Mouse (Mus musculus): ENCODE results near the gene Acsbg2.

Acsbg2 gene

DNA sequence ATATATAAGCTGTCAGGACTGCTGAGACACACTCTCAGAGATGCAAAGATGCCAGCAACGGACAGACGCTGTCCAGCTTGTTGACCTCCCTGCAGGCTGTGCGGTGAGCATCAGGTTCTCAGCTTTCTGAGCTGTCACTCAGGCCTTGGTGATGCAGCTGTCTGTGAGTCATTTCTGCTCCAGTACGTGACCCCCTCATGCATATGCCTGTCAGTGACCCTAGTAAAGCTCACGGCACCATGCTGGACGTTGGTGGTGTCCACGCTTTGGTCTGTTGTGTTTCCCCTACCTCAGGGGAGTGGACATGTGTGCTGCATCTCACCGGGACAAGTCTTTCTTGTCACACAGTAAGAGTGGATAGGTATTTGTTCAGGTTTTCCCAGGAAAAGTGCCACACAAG is 2.5 kb downstream of the Acsbg2 start:
- DNase-seq (ENCODE audit: low spot score in 2 of 2): no peak

DNA sequence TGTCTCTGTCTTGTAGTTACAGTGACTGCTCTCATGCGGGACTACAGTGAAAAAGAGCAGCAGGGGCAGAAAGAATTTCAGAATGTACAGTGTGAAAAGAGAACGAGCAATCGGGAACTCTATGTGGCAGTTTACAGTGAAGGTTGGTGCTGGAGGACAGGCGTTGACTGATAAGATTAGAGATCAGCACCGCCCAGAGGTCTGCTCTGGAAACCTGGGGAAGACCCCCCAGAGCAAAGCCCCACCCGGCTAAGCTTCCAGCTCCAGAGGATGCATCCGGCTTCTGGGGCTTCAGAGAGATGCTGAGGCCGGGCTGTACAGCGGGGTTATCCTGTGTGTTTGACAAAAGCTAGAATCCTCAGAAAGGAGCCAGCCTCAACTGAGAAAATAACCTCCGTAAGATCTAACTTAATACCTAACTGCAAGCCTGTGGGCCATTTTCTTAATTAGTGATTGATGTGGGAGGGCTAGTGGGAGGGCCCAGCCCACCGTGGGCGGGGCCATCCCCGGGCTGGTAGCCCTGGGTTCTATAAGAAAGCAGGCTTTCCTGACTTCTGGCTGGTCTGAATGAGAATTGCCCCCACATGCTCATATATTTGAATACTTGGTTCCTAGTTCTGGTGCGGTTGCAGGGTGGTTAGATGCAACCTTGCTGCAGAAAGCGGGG is 3.8 kb downstream of the Acsbg2 start:
- DNase-seq (ENCODE audit: low spot score in 2 of 2): no peak

DNA sequence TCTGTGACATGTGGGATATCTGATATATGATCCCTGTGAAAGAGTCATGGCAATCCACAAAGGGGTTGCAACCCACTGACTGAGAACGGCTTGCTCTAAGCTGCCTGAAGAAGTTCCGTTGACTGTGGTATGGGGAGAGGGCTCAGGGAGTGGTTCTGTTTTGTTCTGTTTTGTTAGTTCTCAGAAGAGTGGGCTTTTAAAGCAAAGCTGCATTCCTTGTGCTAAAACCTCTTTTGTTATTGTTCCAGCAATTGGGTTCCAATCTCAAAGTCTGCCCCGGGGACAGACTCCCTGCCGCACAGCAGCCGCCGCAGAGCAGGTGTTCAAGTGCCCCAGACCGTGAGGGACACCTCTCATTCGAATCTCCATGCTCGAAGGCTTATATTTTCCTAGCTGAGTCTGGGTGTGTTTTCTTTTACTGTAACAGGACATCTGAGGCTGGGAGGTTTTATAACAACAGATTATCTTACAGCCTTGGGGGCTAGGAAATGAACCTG is 4.7 kb downstream of the Acsbg2 start:
- no peak for DNase-seq (ENCODE audit: low spot score in 2 of 2)

DNA sequence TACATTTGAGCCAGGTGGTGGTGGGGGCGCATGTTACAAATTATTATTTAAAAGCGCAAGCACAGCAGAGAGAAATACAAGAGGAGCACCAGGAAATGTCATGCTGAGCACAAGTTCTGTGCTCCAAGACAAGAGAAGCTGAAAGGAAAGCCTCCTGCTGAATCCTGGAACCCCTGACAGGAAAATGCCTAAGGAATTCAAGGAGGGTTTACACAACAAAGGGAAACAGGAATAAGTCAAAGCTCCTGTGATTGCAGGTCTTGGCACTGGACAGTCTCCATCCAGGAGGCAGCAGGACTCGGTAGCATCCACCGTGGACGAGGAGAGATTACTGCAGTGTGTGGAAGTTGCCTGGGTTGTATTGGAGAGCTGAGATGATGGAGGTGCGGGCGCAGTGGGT is 8.2 kb downstream of the Acsbg2 start:
- DNase-seq (ENCODE audit: low spot score in 2 of 2): no peak

DNA sequence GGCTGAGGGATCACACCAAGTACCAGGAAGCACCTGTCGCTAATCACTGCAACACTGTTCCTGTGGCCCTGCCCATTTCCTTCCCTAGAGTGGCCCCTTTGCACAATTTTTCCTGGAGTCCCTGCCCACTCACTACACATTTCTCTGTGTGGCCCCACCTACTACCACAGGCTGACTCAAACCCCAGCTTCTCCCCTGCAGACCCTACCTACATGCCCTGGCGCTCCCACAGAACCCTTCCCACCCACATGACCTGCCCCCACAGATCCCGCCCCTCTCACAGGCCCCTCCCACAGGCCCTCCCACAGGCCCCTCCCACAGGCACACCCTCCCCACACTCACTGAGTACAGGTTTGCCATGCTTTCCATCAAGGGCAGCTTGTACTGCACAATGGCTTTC is 13.1 kb downstream of the Acsbg2 start:
- DNase-seq (ENCODE audit: low spot score in 2 of 2): no peak

DNA sequence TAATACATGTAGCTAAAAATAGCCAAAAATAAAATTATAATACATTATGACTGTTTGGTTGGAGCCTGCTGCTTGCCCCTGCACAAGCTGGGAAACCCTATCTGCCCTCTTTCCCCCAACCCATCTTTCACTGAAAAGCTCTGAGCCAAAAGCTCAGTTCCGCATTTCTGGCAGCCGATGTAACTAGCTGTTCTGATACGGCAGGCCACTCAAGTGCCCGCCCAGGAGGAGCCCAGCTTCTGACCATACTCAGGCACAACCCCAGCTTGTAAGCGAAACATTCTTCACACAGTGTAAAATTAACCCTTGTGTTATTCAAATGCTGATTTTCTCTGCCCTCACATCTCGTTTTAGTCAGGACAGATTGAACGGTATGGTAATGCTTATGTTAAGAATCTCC is 15.3 kb downstream of the Acsbg2 start:
- DNase-seq (ENCODE audit: low spot score in 2 of 2): no peak

DNA sequence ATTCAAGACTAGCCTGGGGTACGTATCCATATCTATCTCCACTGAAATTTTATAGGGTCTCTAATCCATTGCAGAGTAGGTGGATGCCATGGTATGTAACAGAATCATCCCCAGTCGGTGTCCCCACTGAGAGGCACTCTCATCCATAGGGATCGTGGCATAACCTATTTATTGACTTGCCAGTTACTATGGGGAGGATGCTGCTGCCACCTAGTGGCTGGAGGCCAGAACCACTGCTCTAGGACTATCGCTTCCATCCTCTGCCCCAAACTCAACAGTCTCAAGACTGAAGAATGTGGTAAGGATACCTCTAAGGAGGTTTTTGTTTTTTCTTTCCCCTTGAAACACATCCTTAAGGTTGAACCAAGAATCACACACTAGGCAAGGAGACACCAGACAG is 16.0 kb downstream of the Acsbg2 start:
- peak in 1 of 2 experiments; percentile 25 for DNase-seq (ENCODE audit: low spot score in 2 of 2)

DNA sequence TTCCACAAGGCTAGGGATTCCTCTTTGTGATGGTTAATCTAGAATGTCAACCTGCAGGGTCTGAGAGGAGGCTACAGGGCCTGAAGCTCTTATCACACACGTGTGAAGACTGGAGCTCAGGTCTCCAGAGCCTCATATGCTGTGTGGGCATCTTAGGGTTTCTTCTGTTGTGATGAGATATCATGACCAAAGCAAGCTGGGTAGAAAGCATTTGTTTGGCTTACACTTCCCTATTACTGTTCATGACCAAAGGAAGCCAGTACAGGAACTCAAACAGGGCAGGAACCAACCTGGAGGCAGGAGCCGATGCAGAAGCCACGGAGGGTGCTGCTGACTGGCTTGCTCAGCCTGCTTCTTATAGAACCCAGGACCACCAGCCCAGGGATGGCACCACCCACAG is 18.8 kb downstream of the Acsbg2 start:
- no peak for DNase-seq (ENCODE audit: low spot score in 2 of 2)

DNA sequence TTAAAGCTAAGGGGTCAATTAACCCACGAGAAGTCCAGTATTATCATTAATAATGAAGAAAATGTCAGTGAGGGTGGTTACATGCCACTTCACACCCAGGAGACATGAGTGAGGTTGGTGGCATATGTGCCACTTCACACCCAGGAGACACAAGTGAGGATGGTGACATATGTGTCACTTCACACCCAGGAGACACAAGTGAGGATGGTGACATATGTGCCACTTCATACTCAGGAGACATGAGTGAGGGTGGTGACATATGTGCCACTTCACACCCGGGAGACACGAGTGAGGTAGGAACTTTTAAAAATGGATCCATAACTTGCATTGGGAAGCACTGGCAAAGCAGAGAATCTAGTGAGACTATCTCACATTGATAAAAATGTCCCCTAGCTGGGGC is 23.1 kb downstream of the Acsbg2 start:
- DNase-seq (ENCODE audit: low spot score in 2 of 2): no peak

DNA sequence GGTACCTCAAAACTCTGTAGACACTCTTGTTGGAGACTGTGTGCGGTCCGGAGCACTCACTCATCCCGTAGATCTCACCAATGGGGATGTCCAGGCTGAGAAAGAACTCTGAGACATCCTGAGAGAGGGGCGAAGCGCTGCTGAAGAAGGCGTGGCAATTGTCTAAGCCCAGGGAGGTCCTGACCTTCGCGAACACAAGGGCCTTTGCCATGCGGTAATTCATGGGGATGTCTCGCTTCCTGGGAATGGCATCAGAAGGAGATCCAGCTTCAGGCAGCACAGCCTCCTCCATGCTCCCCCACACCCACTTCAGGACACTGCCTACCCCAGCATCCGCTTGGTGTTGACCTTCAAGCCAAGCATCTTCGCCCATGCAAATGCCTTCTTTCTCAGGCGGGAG is 24.5 kb downstream of the Acsbg2 start:
- no peak for DNase-seq (ENCODE audit: low spot score in 2 of 2)

DNA sequence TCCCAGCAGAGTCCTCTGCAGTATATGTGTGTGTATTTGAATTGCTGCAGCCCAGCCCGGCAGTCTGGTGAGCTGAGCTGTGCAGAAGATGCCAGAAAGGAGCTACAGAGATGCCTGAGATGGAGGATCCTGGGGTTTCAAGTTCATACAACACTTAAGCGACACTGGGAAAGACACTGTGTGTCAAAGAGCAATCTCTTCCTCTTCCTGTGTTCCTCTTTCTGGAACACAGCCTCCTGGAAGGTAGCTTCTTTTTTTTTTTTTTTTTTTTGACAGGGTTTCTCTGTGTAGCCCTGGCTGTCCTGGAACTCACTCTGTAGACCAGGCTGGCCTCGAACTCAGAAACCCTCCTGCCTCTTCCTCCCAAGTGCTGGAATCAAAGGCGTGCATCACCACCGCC is 25.5 kb downstream of the Acsbg2 start:
- DNase-seq (ENCODE audit: low spot score in 2 of 2): no peak

DNA sequence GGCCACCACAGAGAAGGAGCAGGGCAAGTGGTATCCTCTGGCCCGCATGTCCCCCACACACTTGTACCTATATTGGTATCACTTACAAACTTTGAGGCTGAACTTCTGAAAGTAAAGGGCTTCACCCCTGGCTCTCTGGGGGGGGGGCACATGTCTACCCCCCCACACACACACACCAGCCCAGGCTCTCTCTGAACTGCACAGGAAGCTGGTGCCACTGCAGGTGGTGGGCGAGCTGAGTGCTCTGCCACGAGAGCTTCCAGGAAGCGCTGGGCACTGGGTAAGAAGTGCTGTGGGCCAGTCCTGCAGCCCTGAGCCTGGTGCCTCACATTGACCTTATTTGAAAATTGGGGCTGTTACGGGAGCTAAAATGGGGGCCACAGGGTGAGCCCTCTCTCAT is 30.6 kb downstream of the Acsbg2 start:
- no peak for DNase-seq (ENCODE audit: low spot score in 2 of 2)

DNA sequence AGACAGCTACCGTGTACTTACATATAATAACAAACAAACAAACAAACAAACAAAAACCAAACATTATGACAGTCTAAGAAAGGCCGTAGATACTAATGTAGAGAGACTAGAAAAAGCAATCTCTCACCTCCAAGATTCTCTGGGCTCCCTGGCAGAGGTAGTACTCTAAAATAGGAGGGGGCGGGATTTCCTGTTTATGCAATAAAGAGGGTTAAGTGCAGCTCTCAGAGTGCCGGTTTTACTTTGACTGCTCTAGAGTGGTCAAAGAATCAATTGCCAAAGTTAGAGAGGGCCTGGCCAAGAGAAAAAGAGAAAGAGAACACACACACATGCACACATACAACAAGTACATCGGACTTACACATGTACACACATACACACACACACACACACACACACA is 32.1 kb downstream of the Acsbg2 start:
- no peak for DNase-seq (ENCODE audit: low spot score in 2 of 2)

DNA sequence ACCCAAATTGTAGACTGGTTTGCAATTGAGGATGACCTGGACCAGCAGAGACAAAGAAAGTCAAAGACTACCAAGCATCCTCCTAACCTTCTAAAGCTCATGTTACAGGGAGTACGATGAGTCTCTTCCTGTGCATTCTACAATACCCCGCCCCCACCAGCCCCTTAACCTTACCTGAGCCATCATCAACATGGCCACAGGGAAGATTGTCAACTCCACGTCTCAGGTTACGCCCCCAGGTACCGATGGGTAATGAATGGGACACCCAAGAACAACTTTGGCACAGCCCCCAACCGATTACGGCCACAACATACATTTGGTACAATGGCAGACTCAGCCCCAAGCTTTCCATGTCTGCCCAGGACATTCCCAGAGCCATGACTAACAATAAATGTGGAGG is 33.7 kb downstream of the Acsbg2 start:
- DNase-seq (ENCODE audit: low spot score in 2 of 2): no peak

DNA sequence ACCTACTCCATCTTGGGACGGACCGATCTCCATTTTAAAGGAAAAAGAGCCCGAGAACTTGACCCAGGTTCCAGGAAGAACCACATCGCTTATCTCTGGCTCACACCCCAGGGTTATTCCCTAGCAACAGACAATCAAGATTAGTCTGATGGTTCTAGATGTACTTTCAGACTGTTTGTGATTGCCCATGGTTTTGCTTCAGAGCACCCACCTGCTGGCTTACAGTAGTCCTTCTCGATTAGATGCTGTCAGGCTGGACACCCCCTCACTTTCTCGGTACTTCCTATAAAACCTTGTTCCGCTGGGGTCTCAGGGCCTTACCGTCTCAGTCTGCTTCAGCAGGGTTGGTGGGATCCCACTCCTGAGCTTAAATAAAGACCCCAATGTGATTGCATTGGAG is 37.9 kb downstream of the Acsbg2 start:
- DNase-seq (ENCODE audit: low spot score in 2 of 2): no peak

DNA sequence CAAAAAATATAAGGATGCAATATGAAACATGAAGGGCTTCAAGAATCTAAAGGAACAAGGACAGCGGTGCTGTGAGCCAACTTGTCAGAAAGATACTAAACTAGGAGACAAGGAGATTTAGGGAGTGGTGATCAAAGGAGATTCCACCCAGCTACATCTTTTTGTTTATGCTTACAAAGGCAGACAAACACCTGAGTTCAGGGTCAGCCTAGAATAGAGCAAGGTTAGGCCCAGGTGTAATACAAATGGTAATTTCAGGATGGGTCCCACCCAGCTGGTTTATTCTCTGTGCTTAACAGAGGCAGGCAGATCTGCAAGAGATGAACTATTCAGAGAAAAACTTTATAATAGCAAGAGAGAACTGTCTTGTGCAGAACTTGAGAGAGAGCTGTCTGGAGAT is 40.9 kb downstream of the Acsbg2 start:
- no peak for DNase-seq (ENCODE audit: low spot score in 2 of 2)

DNA sequence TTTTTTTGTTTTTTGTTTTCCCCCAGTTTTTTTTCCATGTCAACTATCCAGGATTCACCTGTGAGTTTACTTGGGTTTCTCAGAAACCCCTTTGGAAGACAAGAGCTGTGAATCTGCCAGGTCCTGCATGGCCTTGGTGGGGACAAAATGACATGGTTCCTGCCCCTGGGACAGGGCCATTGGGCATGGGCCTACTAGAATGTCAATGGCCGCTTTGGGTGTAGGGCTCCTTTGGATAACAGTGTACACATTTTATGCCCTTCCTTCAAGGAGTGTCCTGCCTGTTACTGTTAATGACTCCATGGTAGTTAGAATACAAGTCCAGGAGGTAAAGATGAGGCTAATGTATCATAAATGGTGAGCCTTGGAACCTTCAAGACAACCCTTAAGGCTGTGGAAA is 41.3 kb downstream of the Acsbg2 start:
- DNase-seq (ENCODE audit: low spot score in 2 of 2): no peak

DNA sequence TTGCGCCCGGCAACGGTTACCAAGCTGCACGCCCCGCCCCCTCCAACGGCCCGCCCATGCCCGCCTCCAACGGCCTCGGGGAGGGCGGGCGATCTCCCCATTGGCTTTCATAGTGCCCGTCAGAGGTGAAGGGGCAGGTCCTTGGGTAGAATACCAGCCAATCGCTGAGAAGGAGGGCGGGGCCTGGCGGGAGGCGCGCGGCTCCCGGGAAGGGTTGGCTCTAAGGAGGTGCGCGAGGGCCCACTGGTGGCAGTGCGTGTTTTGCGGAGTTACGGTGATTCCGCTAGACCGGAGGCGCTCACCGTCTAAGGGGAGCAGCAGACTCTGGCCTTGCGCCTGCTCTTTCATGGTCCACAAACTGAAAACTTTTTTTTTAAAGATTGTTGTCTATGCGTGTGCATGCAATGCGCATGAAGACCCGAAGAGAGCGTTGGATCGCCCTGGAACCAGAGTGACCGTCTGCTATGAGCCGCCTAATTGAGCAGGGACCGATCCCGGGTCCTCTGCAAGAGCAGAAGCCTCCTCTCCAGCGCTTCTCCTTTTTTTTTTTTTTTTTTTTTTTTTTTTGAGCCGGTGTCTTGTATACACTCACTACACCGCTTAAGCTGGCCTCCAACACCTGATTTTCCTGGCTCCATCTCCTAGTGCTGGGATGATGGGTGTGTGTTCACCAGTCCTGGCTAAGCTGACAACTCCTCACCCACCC is 43.0 kb downstream of the Acsbg2 start:
- DNase-seq (ENCODE audit: low spot score in 2 of 2): peak; percentile 98

DNA sequence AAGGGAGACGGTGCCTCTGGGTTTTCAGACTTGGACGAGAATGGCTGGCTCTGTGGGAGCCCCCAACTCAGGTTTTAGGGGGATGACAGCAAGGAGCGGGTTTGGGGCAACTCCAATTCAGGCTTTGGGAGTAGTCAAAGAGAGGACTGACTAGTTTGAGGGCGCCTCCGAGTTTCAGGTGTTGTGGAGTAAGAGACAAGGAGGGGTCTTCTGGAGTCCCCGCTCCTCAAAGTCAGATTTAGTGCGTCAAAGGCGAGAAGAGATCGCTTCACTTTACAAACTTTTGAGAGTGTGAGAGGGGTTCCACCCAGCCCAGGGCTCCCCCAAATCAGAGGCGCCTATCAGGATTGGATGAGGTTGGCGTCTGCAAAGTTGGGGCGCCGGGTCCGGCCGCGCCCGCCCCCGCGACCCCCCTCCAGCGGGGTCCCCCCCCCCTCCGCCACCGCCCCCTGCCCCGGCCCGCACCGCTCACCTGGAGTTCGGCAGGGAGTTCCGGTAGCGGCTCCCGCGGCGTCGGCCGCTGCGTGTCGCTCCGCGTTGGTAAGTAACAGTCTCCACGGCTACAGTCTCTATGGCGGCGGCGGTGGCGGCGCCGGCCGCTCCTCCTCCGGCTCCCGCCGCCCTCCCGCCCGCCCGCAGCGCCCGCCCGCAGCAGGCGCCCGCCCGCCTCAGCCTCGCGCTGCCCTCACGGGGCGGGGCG is 43.7 kb downstream of the Acsbg2 start, which contains the start of gene Rfx2:
TSS of gene Rfx2 (minus strand) at position 603 of the 700 bp plus-strand sequence.
- DNase-seq (ENCODE audit: low spot score in 2 of 2): no peak

DNA sequence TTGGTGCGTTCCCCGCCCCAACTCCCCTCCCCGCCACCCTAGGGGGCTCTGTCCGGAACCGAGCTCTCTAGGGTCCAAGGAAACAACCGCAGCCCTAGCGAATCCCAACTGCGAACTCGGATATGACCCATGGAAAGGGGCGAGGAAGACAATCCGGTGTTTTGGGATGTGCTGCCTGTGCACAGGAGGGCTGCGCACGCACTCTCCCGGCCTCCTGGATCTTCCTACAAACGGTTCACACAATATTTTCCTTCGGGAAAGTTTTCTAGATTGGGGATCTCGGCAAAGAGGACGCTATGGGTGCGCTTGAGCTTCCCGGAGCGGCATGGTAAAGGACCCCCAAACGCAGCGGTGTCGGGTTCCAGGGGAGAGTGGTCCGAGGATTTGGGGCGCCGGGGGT is 44.5 kb downstream of the Acsbg2 start:
- DNase-seq (ENCODE audit: low spot score in 2 of 2): no peak

DNA sequence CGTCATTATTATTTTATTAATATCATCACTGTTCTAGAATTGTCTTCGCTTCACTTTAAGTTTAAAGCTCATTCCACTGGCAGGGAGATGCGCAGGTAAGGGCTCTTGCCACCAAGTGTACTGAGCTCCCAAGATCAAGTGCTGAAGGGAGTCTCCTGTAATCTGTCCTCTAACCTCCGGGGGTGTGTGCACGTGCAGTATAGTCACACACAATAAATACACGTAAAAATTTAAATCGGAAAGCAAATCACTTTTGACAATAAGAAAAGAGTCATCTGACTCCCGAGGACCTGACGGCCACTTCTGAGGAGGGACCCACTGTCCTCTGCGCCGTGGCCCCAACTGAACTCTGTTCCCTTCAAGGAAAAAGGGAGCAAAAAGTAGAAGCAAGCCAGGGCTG is 45.1 kb downstream of the Acsbg2 start:
- DNase-seq (ENCODE audit: low spot score in 2 of 2): no peak

DNA sequence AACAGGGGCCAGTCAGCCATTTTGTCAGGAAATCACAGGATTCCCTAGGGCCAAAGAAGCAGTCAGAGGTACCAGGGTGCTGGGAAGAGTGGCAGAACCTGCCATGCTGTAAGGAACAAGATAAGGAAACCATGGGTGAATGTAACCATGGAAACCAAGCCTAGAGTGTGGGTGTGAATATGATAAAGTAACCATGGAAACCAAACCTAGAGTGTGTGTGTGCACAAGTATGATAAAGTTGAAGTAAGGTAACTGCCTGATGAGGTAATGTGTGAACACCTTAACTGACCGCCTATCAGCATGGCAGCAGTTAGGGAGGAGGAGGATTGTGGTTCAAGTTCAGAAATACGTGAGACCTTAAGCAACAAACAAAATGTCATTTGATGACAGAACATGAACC is 47.5 kb downstream of the Acsbg2 start:
- DNase-seq (ENCODE audit: low spot score in 2 of 2): no peak

DNA sequence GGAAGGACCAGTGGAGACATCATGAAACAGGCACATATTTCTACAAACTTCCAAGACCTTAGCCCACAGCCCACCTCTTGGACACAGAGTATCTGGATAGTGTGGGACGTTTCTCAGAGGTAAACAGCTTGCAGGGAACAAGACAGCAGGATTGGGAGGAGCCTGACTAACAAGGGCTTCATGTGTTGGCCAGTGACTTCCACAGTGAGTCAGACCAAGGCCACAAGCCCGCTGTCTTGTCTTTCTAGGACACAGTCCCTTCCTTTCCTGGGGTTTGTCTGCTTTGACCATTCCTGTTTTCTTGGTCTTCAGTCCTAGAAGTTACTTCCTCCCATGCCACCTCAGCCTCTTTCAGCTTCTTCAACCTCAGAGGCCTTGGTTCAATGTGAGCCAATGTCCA is 50.9 kb downstream of the Acsbg2 start:
- no peak for DNase-seq (ENCODE audit: low spot score in 2 of 2)

Data from frontal cortex, postnatal 10 days (tissue).